Mouse (Mus musculus): Measurements from ENCODE around the gene Ets1.

DNA sequence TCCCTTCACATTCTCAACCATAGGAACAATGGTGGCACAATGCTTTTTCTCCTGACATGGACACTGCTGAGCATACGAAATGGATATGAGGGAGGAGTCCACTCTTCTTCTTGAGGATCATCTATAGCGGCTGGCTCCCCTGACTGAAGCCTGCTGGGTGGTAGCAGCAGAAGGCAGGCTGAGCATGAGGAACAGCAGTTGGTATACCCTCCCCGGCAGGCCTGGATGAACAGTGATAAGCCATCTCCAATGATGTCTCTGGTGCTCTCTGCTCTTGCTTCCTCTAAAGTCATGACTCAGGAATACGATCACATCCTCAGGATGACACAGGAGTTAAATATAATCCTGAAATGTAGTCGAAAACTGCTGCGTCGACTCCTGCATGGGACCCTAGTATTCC, 32.9 kb upstream of the Ets1 start:
- TF ChIP-seq CHD1 (IDR thresholded peaks at IDR 0.05; ENCODE audit: low read depth, low read length) (no peak), POLR2A (IDR thresholded peaks at IDR 0.05; ENCODE audit: low read depth, low read length) (no peak)

Measured in CH12.LX (cell line).